Mouse (Mus musculus) T-helper 1 cell (primary cell): ENCODE measurements around the gene Gpr61.

ENCODE experiments used
- in situ Hi-C: fragments of 300-600 bp; cut with MboI, MseI; formaldehyde crosslinking; loops from one replicate; pipeline ENCODE4 v1.15.1; 2025; ENCODE audit warnings: high pct_unique_total_duplicates

The Gpr61 gene

DNA sequence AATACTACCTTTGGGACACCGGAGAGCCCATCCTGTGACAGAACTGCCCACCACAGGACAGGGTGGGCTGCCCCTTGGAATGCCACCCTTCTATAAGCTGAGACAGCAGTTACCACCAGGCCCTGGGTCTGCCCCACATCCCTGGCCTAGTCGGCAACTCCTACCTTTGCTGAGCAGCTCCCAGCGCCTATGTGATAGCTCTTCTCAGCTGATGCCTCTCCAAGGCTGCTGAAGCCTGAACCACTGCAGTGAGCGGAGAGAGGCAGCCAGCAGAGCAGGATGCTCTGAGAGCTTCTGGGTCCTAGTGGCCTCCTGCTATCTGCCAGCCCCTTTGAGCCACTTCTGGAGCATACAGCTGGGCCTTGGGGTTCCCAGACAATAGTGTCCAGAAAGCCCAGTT lies at the start of gene Gpr61:
Gene Gpr61 (minus strand): TSS at position 227 of the 400 bp plus-strand sequence.
- in situ Hi-C loops: loop anchor here (5.0 kb wide), 1 partner anchor 72 kb away; no protein-coding TSS in a partner anchor

DNA sequence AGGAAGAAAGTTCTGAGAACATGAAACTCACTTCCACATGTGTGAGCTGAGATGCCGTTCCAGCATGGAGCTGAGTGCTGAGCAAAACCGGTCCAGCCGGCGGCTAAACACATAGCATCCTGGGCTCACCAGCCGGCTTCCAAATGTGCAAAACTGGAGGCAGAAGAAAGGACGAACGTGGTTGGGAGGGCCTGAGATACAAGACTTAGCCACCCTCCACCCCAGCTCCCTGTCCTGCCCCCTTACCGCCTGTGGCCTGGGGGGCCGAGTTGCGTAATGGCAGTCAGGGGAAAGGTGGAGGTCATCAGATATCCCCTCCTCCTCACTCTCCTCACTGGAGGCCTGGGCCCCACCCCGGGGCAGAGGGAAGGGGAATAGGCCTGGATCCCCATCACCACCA lies 49.8 kb upstream of the Gpr61 start:
- in situ Hi-C loops: no loop called here

GRCm38 (mm10) chr3:108203621-108204325 lies 49.1 kb upstream of the Gpr61 start:
- in situ Hi-C loops: no loop called here

- in situ Hi-C loops: no loop called here
Observed at GRCm38 (mm10) chr3:108203212-108203611, 48.5 kb upstream of the Gpr61 start.

DNA sequence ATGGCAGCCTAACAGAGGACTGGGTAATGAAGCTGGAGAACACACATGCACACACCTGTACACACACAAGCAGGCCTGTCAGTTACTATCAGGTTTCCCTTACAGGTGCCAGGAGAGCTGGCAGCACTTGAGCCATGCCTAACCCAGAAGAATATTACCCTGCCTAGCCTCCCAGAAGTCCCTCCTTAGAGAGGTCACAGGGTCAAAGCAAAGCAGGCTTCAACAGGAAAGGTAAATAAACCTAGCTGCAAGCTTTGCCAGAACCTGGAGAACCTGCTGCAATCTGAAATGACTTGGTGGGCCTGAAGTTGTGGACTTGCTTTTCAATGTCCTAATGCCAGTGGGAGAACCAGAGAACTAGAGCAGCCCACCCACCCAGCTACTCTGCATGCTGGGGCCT lies 47.8 kb upstream of the Gpr61 start:
- in situ Hi-C loops: no loop called here

GRCm38 (mm10) chr3:108200329-108201323 lies 45.9 kb upstream of the Gpr61 start, which contains the start of gene Cyb561d1:
Gene Cyb561d1 (minus strand): TSS chr3:108201212.
- in situ Hi-C loops: no loop called here

DNA sequence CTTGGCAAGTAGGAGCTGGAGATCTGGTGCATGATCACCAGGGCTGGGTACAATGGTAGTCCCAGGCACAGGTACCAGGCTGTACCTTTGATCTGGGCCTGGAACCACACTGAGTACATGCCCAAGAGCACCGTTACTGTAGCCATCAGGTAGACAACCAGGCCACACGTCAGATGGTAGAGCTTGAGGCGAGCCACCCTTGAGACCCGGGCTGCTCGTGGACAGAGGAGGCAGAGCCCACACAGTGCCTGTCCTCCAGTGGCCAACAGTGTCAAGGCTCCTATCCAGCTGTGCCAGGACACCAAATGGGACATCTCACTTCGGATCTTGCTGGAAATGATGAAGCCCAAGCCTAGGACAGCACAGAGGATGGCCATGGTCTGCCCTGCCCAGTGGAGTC lies 44.5 kb upstream of the Gpr61 start:
- in situ Hi-C loops: no loop called here

DNA sequence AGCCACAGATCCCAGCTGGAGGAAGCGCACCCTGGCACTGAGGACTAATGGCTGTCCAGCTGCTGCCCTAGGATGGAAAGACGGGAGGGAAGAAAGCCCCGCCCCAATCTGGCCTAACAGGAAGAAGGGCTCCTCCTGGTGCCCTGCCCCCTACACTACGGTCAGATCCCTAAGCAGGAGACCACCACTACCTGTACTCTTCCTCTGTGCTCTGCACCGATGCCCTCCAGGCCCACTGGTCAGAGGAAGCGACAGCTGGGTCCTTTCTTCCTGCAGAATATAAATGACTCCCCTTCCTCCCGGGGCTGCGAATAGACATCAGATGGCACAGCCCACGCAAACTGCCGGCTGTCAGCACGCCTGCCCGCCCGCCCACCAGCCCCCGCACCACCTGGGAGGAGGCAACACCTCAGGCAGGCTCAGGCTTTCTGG lies 42.4 kb upstream of the Gpr61 start:
- in situ Hi-C loops: no loop called here

DNA sequence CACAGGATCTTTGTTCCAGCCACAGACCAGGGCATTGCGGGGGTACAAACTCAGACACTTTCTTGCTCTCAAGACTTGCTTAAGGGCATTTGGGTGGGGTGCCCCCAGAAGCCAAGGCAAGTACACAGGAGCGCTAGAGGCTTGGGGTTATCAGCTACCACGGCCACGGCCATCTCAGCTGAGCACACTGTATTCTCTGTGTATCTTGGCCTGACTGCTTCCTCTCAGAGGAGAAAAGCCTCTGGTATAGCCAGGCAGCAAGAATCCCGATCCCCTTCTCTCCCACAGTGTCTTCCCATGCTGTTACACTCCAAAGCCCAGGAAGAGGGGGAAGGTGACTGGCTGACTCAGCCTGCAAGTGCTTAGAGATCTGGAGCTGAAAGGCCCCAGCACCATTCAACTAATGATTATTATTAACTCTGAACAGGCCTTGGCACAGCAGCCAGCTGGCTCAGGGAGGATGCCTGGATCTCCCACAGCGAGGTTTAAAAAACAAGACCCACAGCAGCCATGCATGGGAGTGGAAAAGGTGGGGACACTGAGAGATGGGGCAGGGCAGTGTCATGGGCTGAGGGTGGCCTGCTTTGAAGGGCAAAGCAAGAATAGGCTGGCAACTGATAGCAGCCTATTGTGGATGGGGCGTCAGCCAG lies 41.4 kb upstream of the Gpr61 start:
- in situ Hi-C loops: no loop called here

DNA sequence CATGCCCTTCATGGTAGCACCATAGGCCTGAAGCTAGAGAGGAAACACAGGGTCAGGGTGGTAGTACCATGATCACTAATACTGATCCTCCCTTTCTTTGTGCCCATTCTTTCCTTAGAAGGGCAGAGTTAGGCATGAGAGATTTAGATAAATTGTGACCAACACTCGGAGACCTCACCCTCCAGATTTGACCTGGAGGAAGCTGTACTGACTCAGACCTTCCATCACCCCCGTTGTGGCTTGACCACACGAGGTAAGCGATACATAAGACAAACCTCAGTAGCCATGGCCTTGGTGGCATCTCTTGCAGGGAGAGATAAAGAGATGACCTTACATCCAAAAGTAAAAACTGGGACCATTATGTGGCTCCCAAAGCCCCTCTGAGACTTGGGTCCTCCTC lies 40.6 kb upstream of the Gpr61 start:
- in situ Hi-C loops: no loop called here

- in situ Hi-C loops: no loop called here
Observed at GRCm38 (mm10) chr3:108193686-108194085, 39.0 kb upstream of the Gpr61 start.

DNA sequence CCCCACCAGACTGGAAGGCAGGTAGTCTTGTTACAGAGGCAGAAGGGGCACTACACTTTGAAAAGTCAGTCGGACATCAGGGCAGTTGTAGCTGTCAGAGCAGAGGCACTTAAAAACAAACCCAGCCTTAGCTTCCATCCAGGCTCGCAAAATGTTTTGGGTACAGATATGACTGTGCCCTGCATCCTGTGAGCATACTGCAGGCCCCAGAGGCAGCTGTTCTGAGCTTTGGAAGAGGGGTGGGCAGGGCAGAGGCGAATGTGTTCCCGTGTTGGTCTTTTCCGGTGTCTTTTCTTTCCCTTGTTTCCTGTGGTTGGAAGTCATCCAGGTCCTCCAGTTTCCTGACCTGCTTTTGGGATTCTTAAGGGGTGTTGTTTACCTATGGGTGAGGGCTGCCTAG lies 35.2 kb upstream of the Gpr61 start:
- in situ Hi-C loops: no loop called here

- in situ Hi-C loops: no loop called here
Observed at GRCm38 (mm10) chr3:108188716-108189490, 34.2 kb upstream of the Gpr61 start.

- in situ Hi-C loops: no loop called here
Observed at GRCm38 (mm10) chr3:108187111-108187795, 32.6 kb upstream of the Gpr61 start.

DNA sequence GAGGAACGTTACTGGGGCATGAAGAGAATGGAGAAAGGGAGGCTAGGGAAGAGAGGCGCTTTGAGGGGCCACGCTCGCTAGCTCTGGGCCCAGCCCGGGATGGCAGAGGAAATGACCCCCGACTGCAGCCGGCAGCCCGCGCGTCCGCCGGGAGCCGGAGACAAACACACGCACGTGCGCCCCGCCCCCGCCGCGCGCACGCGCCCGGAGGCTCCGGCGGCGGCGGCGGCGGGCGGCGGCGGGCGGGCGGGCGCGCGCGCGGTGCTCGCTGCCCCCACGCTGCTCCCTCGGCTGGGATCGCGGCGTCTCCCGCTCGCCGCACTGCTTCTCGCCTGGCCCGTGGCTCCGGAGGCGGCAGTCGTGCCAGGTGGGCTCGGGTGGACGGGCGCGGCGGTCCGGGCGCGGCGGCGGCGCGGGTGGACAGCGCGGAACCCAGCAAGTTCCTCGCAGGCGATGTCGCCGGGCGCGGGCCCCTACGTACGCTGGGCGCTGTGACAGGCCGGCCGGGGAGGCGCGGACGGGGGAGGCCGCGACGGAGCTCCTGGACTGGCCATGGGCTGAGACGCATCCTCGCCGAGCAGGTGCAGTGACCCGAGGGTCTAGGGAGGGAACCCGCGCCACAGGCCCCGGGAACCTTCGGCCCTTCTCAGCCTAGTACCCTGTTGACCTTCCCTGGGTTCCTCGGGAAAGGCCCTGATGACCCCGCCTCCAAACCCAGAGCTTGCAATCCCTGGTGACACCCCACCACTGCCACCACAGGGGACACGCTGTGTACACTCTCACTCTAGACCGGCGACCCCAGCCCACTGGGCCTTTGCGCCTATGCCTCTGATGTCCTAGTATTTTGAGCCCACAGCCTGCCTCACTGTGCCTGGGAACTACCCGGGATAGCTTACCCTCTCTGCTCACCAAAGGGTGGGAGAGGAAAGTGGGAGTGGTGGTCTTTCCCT lies 31.7 kb upstream of the Gpr61 start, which contains the start of gene Amigo1:
Gene Amigo1 (plus strand): TSS at position 238 of the 950 bp plus-strand sequence.
- in situ Hi-C loops: no loop called here

DNA sequence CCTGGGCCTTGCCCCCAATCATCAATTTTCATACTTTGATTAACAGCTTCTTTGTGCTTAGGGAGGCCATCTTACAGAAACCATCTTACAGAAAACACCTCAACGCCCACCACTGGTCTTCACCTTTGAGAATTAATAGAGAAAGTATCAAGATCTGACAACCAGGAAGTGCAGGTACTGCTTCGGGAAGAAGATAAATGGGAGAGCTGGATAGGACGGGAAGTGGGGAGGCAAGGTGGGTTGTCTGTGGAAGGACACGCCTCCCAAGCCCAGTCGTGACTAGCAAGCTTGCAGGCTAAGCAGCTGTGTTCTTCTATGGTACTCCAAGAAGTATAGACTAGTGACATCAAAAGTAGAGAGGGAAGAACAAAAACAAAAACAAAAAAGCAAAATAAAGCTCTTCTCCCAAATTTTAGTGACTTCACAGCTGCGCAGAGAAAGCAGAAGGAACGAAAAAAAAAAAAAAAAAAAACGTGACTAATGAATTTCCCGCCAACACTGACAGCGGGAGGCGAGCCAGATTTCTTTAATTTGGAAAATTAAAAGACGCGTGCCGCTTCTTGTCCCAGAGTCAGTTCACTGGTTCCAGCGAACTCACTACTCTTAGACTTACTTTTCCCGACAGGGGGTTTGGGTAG lies 30.9 kb upstream of the Gpr61 start:
- in situ Hi-C loops: no loop called here

DNA sequence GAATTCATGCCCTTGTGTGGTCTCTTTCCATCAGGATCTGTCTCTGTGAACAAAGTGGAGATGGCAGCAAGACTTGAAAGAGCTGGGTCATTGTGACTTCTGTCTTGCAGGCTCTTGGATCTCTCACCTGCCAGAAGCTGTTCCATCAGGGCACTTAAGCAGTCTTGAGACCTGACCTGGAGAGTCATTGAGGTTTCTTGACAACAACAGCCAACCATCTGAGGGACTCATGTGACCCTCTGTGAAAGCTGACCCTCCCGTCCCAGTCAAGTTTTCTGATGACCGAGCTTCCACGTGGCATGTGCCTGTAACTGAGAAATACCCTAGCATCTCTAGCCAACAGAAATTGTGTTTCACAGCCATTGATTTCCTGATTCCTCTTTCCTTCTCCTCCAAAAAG lies 30.1 kb upstream of the Gpr61 start:
- in situ Hi-C loops: no loop called here

DNA sequence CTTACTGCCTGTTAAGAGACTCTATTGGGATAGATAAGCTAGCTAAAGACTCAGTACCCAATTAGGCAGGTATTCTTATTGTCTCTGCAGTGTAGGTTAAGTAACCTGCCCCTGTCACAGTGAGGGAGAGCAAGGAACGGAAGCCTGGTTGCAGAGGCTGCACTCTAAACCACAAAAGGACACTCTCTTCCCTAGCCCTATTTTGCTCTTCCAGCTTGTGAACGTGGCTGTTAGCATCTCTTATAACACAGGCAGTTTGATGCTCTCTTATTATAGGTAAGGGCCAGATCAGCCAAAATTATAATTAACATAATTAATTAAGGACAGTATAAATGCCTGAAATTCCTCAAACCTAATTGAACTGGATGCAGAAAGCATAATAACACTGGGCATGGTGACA lies 25.8 kb upstream of the Gpr61 start:
- in situ Hi-C loops: no loop called here
